Mouse (Mus musculus): Measurements from ENCODE around the gene Bzw2.

Gene Bzw2

GRCm38 (mm10) chr12:36157638-36158308 lies at the start of gene Bzw2:
Gene Bzw2, minus strand, starts transcription at chr12:36158080.
- DNase-seq (ENCODE audit: low read depth, low spot score): peak; percentile 92

- DNase-seq (ENCODE audit: low read depth, low spot score): peak; percentile 27
These were observed 49.4 kb upstream of the Bzw2 start for GRCm38 (mm10) chr12:36207072-36207799.

GRCm38 (mm10) chr12:36205579-36206119 lies 47.8 kb upstream of the Bzw2 start:
- peak; percentile 83 for DNase-seq (ENCODE audit: low read depth, low spot score)

DNA sequence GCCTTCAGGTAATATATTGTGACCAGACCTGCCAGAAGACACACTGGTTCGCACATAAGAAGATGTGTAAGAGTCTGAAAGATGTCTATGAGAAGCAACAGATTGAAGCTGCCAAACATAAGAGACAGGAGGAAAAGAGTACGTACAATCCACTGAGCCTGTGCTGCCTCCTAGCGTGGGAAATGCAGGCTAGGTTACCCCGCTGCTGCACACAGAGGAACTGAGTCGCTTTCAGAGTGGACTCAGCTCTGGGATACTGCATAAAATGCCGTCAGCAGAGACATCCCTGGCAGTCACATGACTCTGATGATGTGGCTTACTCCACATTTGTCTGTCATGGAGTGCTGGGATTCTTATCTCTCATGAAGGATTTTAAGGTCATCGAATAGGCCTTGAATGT lies 37.1 kb upstream of the Bzw2 start:
- DNase-seq (ENCODE audit: low read depth, low spot score): peak; percentile 14

- DNase-seq (ENCODE audit: low read depth, low spot score): no peak
These were observed 32.5 kb upstream of the Bzw2 start for GRCm38 (mm10) chr12:36190343-36190742.

DNA sequence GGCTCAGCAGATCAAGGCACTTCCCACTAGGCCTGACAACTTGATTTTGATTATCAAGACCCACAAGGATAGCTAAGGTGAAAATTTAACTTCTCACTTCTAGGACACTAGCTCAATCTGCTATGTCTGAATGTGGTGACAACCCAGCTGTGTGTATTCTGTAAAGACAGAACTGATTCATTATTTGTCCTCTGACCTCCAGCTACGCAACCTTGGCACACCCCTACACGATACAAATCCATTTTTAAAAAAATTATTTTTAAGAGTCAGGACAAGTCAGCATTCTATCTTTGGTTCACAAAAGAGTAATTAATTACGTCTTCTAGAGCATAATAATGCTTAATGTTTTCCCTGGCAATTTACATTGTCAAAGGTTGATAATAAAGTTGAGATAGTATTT lies 31.7 kb upstream of the Bzw2 start:
- no peak for DNase-seq (ENCODE audit: low read depth, low spot score)

- DNase-seq (ENCODE audit: low read depth, low spot score): no peak
These were observed 29.2 kb upstream of the Bzw2 start for GRCm38 (mm10) chr12:36187081-36187480.

DNA sequence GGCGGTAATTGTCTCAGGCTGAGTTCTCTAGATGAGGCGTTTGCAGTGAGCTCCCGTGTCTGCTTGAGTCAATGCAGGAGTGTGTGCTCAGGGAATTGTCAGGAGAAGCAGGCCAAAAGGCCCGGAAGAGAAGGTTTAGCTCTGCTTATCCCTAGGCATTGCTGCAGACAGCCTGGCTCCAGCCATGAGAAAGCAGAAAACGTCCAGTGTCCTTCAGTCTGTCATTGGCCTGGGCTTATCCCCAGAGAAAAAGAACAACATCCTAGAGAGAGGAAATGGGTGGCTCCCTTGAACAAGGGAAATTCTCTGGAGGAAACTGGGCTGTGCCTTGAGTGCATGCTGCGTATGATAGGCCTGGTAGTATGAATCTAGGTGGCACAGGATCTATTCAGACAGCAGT lies 24.7 kb upstream of the Bzw2 start:
- peak; percentile 28 for DNase-seq (ENCODE audit: low read depth, low spot score)

DNA sequence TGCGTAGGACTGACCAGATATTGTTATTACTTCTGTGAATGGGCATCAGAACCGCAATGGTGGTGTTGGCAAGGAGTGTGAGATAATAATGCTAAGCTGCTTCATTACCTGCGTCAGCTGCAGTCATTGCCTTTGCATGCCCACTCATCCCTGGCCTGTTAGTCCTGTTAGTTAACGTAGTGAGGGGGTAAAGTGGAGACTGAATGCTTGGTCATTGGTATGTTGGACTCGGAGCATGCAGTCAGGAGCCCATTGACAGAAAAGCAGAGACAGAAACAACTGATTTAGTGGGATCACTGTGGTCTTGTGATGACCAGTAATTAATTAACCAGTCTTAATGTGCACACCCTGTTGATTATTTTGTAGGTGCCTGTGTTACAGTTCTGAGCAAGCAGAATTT lies 19.3 kb upstream of the Bzw2 start:
- DNase-seq (ENCODE audit: low read depth, low spot score): no peak

GRCm38 (mm10) chr12:36165299-36165698 lies 7.4 kb upstream of the Bzw2 start:
- peak; percentile 27 for DNase-seq (ENCODE audit: low read depth, low spot score)

- no peak for DNase-seq (ENCODE audit: low read depth, low spot score)
These were observed 6.4 kb upstream of the Bzw2 start for GRCm38 (mm10) chr12:36164126-36164791.

DNA sequence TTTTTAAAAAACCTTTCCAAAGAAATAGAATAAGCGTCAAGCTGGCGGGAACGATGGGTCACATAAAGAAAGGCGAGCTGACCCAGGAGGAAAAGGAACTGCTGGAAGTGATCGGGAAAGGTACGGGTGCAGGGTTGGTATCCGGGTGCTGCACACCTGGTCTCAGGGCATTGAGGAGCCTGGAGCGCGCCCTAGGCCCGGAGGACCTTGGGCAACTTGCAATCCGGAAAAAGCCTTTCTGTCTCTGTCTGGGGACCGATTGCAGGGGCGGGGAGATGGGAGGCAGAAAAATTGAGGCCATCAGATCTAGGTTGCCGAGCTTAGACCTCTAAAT lies 609 bp downstream of the Bzw2 start:
- no peak for DNase-seq (ENCODE audit: low read depth, low spot score)

GRCm38 (mm10) chr12:36156637-36157303 lies 1.1 kb downstream of the Bzw2 start, which contains the start of gene Ankmy2:
Gene Ankmy2, plus strand, starts transcription at chr12:36157114.
- peak; percentile 97 for DNase-seq (ENCODE audit: low read depth, low spot score)

DNA sequence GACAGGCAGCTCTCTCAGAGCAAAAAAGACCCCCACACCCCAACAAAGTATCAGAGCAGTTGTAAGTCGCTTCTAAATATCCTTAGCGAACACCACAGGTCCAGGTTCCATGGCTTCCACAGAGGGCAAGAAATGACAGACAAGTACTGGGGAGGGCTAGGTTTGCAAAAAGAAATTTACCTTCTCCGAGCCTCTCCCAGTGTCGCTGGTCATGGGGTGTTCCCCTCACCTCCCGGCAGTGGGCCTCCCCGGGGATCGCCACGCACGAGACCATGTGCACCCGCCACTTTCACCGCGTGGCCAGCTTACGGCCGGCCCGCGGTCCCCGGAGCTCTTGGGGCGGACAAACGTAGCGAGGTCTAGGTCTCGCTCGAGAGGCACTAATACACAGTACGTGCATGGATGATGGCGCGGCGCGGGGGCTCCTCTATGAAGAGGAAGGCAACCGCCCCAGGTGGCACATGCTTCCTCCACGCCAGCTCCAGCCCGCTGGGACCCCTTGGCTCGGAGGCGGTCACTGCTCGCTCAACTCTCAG lies 1.7 kb downstream of the Bzw2 start:
- no peak for DNase-seq (ENCODE audit: low read depth, low spot score)

DNA sequence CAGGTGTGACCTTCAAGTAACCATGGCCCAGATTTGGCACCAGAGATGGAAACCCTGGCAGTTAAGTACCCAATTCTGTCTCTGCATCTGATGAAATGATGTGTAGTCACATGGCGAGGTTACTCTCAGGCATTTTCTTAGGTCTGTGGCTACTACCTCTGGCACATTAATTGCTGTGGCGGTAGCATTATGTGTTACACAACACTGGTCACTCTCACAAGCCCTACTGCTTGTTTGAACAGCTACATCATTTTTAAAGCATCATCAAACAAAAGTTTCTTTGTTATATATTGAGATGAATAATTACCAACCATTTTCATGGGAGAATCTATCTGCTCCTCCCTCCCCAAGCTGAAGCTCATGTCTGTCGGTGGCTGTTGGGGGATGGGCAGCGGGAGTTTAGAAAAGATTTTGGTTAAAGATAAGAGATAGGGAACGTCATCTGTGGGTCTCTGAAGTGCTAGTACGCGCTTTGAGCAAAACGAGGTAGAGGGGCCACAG lies 2.7 kb downstream of the Bzw2 start:
- no peak for DNase-seq (ENCODE audit: low read depth, low spot score)

DNA sequence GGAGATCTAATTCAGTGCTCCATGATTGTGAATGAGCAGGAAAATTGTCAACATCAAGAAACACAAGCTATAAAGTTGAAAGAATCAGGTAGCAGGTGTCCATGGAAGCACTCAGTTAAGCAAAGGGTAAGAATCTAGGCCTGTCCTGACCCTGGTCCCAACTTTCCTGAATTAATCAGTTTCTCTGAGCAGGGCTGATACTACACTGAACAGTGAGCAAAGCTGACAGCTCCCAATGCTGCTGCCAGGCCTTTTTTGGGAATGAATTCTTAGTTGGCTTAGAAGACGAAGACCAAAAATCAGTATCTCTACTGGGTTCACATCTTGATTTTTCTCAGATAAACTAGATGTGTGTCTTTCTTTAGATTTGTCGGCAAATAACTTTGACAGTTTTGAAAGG lies 7.1 kb downstream of the Bzw2 start:
- DNase-seq (ENCODE audit: low read depth, low spot score): no peak

DNA sequence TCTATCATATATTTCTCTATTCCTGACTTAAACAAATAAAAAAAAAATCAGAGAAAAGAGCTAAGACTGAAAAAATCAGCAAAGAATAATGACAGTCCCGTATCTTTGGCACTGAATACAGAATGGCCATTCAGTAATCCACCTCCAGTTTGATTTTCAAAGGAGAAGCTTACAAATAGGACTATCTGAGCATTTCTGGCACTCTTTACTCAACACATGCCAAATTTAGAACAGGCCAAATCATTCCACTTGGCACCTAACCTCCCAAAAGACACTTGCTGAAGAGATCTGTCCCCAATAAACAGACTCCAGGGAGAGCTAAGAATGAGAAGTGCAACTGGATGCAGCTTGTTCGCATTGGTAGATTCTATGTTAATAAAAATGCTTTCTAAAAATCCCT lies 7.6 kb downstream of the Bzw2 start:
- no peak for DNase-seq (ENCODE audit: low read depth, low spot score)

DNA sequence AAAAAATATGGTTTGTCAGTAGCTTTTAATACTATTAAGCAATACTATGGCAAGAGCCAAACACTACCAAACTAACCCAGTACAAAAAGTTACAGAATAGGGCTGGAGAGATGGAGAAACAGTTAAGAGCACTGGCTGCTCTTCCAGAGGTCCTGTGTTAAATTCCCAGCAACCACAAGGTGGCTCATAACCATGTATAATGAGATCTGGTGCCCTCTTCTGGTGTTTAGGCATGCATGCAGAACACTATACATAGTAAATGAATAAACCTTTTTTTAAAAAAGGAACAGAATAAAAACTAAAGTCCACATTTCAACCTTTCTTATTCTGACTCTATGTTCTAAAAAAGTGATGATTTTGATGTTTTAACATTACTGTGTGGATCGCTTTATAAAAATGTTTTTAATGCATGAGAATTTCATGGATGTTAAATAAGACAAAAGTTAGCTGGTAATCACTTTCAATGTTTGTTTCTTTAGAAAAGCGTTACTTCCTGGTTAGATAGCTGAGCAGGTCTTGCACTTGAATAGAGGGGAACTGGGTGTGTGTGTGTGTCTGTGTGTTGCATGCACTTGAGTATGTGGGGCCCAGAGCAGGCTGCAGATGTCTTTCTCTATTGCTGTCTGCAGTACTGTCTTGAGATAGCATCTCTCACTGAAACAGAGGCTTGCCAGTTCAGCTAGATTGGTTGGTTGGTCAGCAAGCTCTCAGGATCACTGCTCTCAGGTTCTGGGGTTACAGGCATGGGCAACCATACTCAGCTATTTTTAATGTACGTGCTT lies 11.5 kb downstream of the Bzw2 start:
- peak; percentile 50 for DNase-seq (ENCODE audit: low read depth, low spot score)

GRCm38 (mm10) chr12:36140401-36140800 lies 17.5 kb downstream of the Bzw2 start:
- DNase-seq (ENCODE audit: low read depth, low spot score): no peak

GRCm38 (mm10) chr12:36137192-36137591 lies 20.7 kb downstream of the Bzw2 start:
- no peak for DNase-seq (ENCODE audit: low read depth, low spot score)

DNA sequence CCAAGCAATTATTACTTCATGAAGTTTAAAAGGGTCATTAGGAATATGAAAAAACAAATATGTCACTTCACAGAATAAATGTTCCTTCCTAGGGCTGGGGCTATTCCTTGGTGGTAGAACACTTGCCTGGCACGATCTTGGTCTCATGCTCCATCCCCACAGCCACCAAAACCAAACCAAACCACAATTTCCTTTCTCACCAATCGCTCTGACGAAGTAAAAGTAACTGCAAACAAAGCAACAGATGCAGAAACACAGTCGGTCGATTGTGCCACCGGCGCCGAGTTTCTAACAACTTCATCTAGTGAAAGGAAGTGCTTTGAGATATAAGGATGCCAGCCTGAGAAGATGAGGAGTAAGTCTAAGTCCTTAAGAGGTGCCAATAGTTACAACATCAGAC lies 21.6 kb downstream of the Bzw2 start:
- no peak for DNase-seq (ENCODE audit: low read depth, low spot score)

All from ZHBTc4 (cell line).